Mouse (Mus musculus): ENCODE data around the gene Adar. TPM values are rescaled to one million over a fixed set of nuclear protein-coding genes. Genes with fewer than 3 reads are reported as not detected.

Gene Adar
- polyA plus RNA-seq, 1 experiment from 2014 or later = 22.1 TPM

DNA sequence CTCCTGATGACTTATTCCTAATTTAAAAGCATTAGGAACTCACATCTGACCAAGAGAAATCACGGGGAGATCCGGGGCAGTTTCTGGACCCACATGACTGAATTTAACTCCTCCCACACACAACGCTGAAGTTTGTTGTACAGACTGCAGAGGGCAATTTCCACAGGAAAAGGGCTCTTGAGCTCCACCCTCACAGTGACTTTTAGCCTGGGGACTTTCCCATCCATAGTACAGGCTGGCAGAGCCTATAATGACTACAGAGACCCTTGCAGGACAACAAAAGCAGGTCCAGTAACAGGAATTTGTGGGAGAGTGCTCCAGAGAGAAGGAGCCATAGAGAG, 86.7 kb downstream of the Adar start:
- WGBS = 49% methylated on average over 3 of the region's 3 CpGs
- ATAC-seq (ENCODE audit: low FRiP score) = no peak
- H3K9ac ChIP-seq = no peak overlapping the region
- H3K4me2 ChIP-seq = no peak overlapping the region
- peaks cover 4% of the 10 kb centered on the region for H3K4me1 ChIP-seq
- no peak overlapping the region for H3K27ac ChIP-seq
- no peak overlapping the region for H3K4me3 ChIP-seq (replicated peaks)
- no peaks in the 10 kb centered on the region for H3K36me3 ChIP-seq (replicated peaks)
- H3K9me3 ChIP-seq = no peaks in the 10 kb centered on the region
- no peaks in the 10 kb centered on the region; the same call in 1 of the 2 replicates for H3K27me3 ChIP-seq

DNA sequence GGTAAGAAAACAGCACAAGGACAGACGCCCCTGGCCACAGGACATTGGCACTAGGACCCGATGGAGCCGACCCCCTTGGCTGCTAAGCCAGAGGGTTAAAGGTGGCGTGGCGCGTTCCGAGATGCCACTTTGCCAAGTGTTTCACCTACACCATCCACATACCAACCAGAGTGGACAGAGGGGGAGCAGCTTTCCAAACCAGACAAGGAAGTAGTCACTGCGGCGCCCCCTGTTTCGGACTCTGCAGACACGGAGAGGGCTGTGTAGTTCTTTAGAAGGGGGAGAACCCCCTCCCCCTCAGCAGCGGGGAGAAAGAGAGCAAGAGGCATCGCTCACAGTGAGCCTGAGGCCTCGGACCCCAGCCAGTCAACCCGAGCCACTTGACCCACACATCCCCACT, 88.1 kb downstream of the Adar start:
- H3K9ac ChIP-seq = no peak overlapping the region
- no peak overlapping the region for H3K4me3 ChIP-seq (replicated peaks)
- 63% methylated on average over 15 of the region's 15 CpGs for WGBS
- no peak overlapping the region for H3K4me2 ChIP-seq
- H3K4me1 ChIP-seq = peaks cover 4% of the 10 kb centered on the region
- no peak for ATAC-seq (ENCODE audit: low FRiP score)
- H3K27ac ChIP-seq = no peak overlapping the region
- H3K9me3 ChIP-seq = no peaks in the 10 kb centered on the region
- H3K36me3 ChIP-seq (replicated peaks) = no peaks in the 10 kb centered on the region
- H3K27me3 ChIP-seq = no peaks in the 10 kb centered on the region; the same call in 1 of the 2 replicates

Other genes with a start within 250 kb of the Adar start
- gene Kcnn3, start 194.9 kb upstream of the Adar start, polyA plus RNA-seq (2016; fragmentation: Nextera tagmentation; extraction: Ambion mirVana) = 2.0 and 2.3 TPM in 2 replicates
- 18.9 and 21.3 TPM in 2 replicates for gene Chrnb2, start 49.6 kb downstream of the Adar start, polyA plus RNA-seq (2016; fragmentation: Nextera tagmentation; extraction: Ambion mirVana)
- 17.4 and 19.3 TPM in 2 replicates for gene Ube2q1, start 58.6 kb downstream of the Adar start, polyA plus RNA-seq (2016; fragmentation: Nextera tagmentation; extraction: Ambion mirVana)
- 1.7 and 1.8 TPM in 2 replicates for gene She, start 116.3 kb downstream of the Adar start, polyA plus RNA-seq (2016; fragmentation: Nextera tagmentation; extraction: Ambion mirVana)
- 0.29 and 0.42 TPM in 2 replicates for gene Il6ra, start 198.2 kb downstream of the Adar start, polyA plus RNA-seq (2016; fragmentation: Nextera tagmentation; extraction: Ambion mirVana)
- gene Atp8b2, start 248.5 kb downstream of the Adar start, polyA plus RNA-seq (2016; fragmentation: Nextera tagmentation; extraction: Ambion mirVana) = 14.4 and 15.2 TPM in 2 replicates